Mouse (Mus musculus) midbrain, embryonic 10.5 days (tissue): Measurements from ENCODE around the gene Ikzf3. TPM values are rescaled to one million over a fixed set of nuclear protein-coding genes. Genes with fewer than 3 reads are reported as not detected.

ENCODE experiments used
- DNase-seq: peaks from one replicate; pipeline ENCODE4 v3.0.0-alpha.2; 2017; ENCODE audit warnings: low spot score
- H3K27ac ChIP-seq: fragments of 300-500 bp; sonication (generic); replicated peaks from 2 replicates; pipeline ENCODE4 v1.5.1; 2016; ENCODE audit warnings: mild to moderate bottlenecking
- H3K27me3 ChIP-seq: fragments of 300-500 bp; sonication (generic); 2 replicates; pipeline ENCODE4 v1.6.1; 2016; ENCODE audit warnings: low read depth, mild to moderate bottlenecking; ENCODE audit not compliant: poor library complexity, severe bottlenecking
- H3K36me3 ChIP-seq: fragments of 300-500 bp; sonication (generic); 2 replicates; pipeline ENCODE4 v1.6.1; 2016; ENCODE audit warnings: mild to moderate bottlenecking, moderate library complexity
- H3K4me1 ChIP-seq: fragments of 300-500 bp; sonication (generic); 2 replicates; pipeline ENCODE4 v1.6.1; 2016
- H3K4me3 ChIP-seq: fragments of 300-500 bp; sonication (generic); 2 replicates; pipeline ENCODE4 v1.5.1; 2016; ENCODE audit warnings: mild to moderate bottlenecking, moderate library complexity
- H3K9me3 ChIP-seq: fragments of 300-500 bp; sonication (generic); replicated peaks from 2 replicates; pipeline ENCODE4 v1.6.1; 2016; ENCODE audit warnings: mild to moderate bottlenecking
- WGBS: fragments of 180-500 bp; shearing (Covaris S2); methylation state at CpG from one replicate; pipeline ENCODE4 v1.1.7; 2016; 5-methylcytosine and 5-hydroxymethylcytosine counted together
- polyA plus RNA-seq: library from polyadenylated mRNA; unstranded; fragments of >200 nt; fragmentation: Nextera tagmentation; extraction: Ambion mirVana; gene quantifications from 2 replicates; pipeline ENCODE4 v1.2.1, GENCODE M21; 2016

Gene Ikzf3
- polyA plus RNA-seq, 1 experiment from 2014 or later: 0.06 TPM

GRCm38 (mm10) chr11:98583571-98583970, 37.7 kb upstream of the Ikzf3 start:
- Histone ChIP-seq H3K27ac (0 out of 2 replicates have a peak overlapping the region, but pooled peaks have one; percentile 14), H3K4me3 (no peak overlapping the region), H3K27me3 (no peaks in the 10 kb centered on the region), H3K9me3 (no peaks in the 10 kb centered on the region), H3K36me3 (peaks cover 46% of the 10 kb centered on the region), H3K4me1 (peaks cover 54% of the 10 kb centered on the region)
- no peak for DNase-seq
- WGBS: 33% methylated on average over 3 of the region's 3 CpGs

GRCm38 (mm10) chr11:98583265-98583552, 37.4 kb upstream of the Ikzf3 start:
- H3K27ac ChIP-seq: 0 out of 2 replicates have a peak overlapping the region, but pooled peaks have one; percentile 14
- no peaks in the 10 kb centered on the region for H3K9me3 ChIP-seq
- H3K4me1 ChIP-seq: peaks cover 51% of the 10 kb centered on the region
- no peaks in the 10 kb centered on the region for H3K27me3 ChIP-seq
- H3K4me3 ChIP-seq: no peak overlapping the region
- DNase-seq: no peak
- H3K36me3 ChIP-seq: peaks cover 46% of the 10 kb centered on the region
- 88% methylated on average over 3 of the region's 3 CpGs for WGBS

DNA sequence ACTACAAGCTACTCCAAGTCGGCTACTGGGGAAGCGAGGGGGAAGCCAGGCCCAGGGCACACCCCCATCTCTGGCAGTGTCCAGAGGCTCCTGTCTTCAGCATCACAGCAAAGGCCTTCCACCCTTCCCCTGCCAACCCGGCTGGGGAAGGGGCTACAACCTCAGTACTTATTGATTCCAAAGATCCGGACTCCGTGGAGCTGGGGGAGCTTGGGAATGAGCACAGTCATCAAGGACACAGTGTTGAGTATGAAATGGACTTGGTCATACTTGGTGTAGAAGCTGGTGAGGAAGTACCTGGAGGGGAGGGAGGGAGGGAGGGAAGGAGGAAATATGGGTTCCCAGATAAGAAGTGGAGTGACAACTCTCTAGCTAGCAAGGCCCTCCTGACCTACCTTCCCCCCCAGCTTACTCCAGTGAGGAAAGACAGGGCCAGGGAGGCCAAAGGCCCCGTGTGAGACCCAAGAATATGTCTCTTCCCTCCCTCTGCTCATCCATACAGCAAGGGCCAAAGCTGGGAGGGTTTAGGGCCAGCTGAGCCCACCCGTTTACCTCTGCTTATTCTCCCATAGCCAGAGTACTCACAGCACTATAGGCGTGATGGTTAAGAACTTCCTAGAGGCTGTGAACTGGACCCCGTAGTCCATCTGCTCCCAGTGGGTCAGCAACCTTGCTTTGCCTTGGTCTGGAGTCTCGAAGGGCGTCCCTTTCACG, 36.9 kb upstream of the Ikzf3 start:
- H3K36me3 ChIP-seq: peaks cover 46% of the 10 kb centered on the region
- H3K4me1 ChIP-seq: peaks cover 46% of the 10 kb centered on the region
- H3K9me3 ChIP-seq: no peaks in the 10 kb centered on the region
- H3K27ac ChIP-seq: peak overlapping the region; percentile 52; the same call in 1 of the 2 replicates
- H3K4me3 ChIP-seq: no peak overlapping the region
- no peaks in the 10 kb centered on the region for H3K27me3 ChIP-seq
- 90% methylated on average over 12 of the region's 12 CpGs for whole genome bisulfite sequencing
- DNase-seq: no peak

- Histone ChIP-seq H3K4me1 (peaks cover 40% of the 10 kb centered on the region), H3K4me3 (0 out of 2 replicates have a peak overlapping the region, but pooled peaks have one; percentile 10), H3K36me3 (peaks cover 46% of the 10 kb centered on the region), H3K9me3 (no peaks in the 10 kb centered on the region), H3K27me3 (no peaks in the 10 kb centered on the region), H3K27ac (peak overlapping the region; percentile 52; the same call in 1 of the 2 replicates)
- no peak for DNase-seq
- 77% methylated on average over 8 of the region's 8 CpGs for WGBS
Measured at GRCm38 (mm10) chr11:98582030-98582388, 36.2 kb upstream of the Ikzf3 start.

DNA sequence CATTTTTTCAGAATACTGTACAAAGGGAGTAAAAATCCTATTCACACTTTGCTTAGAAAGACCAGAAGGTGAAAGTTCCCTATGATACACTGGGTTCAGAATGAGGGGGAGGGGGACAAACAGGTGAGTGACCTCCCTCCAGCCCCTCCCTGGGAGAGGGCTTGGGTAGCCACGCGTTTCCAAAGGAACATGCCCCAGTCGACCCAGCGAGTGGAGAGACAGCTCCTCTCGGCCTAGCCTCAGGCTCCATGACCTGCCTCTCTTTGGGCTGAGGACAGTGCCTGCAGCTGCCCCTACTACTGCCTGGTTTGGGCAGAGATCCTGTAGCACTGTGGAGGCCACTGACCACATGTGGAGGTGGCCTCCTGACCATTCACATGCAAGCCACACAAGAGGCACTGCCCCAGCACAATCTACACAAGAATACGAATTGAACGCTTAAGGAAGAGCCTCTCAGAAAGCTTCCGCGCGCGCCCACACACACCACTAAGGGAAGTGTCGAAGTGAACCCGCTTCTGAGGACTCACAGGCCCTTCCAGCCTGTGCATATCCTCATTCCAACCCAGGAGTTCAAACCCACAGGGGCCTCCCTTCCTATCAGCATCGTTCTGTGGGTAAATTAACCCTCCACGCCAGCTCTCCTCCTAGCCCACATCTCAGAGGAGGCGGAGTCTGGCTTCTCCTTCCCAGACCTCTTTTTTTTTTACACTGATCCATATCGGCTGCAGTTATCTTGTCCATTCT, 35.6 kb upstream of the Ikzf3 start:
- no peak for DNase-seq
- Histone ChIP-seq H3K36me3 (peaks cover 46% of the 10 kb centered on the region), H3K9me3 (no peaks in the 10 kb centered on the region), H3K27me3 (no peaks in the 10 kb centered on the region), H3K27ac (peak overlapping the region; percentile 42; the same call in 1 of the 2 replicates), H3K4me1 (peaks cover 38% of the 10 kb centered on the region), H3K4me3 (no peak overlapping the region)
- 67% methylated on average over 17 of the region's 17 CpGs for WGBS

DNA sequence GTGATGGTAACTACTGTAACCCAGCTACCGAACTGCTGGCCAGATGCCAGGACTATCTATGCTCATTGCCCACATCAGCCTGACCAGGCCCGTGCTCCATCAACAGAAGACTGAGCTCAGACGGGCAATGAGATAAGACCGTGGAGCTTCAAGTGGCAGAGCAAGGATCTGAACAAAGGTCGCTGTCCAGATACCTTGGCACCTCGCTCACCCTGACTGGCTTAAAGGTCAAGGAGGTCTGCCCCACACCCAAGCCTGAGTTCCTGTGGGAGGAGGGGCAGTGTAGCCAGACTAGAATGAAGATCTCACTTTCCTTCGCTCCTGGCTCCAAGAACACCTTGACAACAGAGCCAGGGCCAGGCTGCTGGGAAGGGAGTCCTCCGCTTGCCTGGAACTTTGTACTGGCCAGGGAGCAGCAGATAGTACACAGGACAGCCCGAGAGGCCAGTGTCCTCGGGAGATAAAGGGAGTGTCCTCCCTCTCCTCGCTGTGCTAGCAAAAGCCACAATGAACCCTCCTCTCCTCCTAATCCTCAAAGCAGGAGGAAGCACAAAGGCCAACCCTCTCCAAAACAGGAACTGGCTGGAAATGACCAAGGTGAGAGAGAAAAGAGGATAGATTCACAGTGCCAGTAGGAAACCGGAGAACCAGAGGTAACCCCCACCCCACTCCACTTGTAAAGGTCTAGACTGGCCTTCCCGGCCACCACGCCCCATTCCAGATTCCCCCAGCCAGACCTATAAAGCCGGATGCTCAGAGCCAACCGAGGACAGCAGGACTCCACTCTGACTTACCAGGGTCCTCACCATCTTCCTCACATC, 34.7 kb upstream of the Ikzf3 start:
- Histone ChIP-seq H3K4me1 (peaks cover 29% of the 10 kb centered on the region), H3K27ac (peak overlapping the region; percentile 42; the same call in 1 of the 2 replicates), H3K27me3 (no peaks in the 10 kb centered on the region), H3K36me3 (peaks cover 46% of the 10 kb centered on the region), H3K4me3 (no peak overlapping the region), H3K9me3 (no peaks in the 10 kb centered on the region)
- DNase-seq: no peak
- whole genome bisulfite sequencing: 68% methylated on average over 16 of the region's 16 CpGs

DNA sequence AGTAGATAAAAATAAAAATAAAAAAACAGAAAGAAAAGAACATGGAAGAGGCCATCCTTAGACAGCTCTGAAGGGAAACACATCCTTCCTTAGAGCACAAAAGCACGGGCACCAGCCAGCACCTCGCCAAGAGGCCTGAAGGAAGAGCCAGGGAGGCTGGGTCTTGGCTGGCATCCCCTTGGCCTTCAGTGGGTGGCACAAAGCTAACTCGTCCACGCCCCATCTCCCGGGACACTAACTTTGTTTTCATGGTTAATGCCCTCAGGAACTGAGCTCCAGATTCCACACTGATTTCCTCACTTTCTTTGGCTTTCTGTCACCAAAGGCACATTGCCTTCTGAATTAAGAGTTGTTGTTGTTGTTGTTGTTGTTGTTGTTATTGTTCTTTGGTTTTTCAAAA, 31.9 kb upstream of the Ikzf3 start:
- Histone ChIP-seq H3K27ac (no peak overlapping the region), H3K9me3 (no peaks in the 10 kb centered on the region), H3K36me3 (peaks cover 31% of the 10 kb centered on the region), H3K4me1 (peaks cover 14% of the 10 kb centered on the region), H3K4me3 (no peak overlapping the region), H3K27me3 (no peaks in the 10 kb centered on the region)
- 86% methylated on average over 5 of the region's 5 CpGs for WGBS
- no peak for DNase-seq

DNA sequence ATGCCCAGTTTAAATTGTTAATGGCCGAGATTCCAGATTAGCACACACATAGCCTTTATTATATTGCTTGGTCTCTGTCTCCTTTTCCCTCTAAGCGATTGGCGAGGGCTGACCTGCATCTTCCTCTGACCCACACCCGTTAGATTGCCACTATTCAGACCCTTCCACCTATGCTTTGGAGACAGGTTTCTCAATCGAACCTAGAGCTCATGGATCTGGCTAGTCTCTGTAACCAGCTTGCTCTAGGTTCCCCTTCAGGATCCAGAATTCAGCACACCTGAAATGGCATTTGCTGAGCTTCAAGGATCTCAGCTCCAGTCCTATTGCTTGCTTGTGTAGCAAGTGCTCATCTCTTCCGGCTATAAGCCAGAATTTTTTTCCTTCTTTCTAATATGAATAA, 23.6 kb upstream of the Ikzf3 start:
- Histone ChIP-seq H3K36me3 (no peaks in the 10 kb centered on the region), H3K27ac (no peak overlapping the region), H3K4me1 (no peaks in the 10 kb centered on the region), H3K27me3 (no peaks in the 10 kb centered on the region), H3K4me3 (no peak overlapping the region), H3K9me3 (no peaks in the 10 kb centered on the region)
- no peak for DNase-seq
- WGBS: 82% methylated on average over 6 of the region's 6 CpGs

GRCm38 (mm10) chr11:98568326-98568725, 22.5 kb upstream of the Ikzf3 start:
- no peak for DNase-seq
- Histone ChIP-seq H3K36me3 (no peaks in the 10 kb centered on the region), H3K27ac (no peak overlapping the region), H3K4me1 (peaks cover 6% of the 10 kb centered on the region; the same call in 1 of the 2 replicates), H3K9me3 (no peaks in the 10 kb centered on the region), H3K27me3 (no peaks in the 10 kb centered on the region), H3K4me3 (no peak overlapping the region)
- WGBS: 91% methylated on average over 8 of the region's 8 CpGs

GRCm38 (mm10) chr11:98563921-98564414, 18.1 kb upstream of the Ikzf3 start:
- no peak overlapping the region for H3K27ac ChIP-seq
- 77% methylated on average over 13 of the region's 13 CpGs for WGBS
- H3K9me3 ChIP-seq: no peaks in the 10 kb centered on the region
- H3K27me3 ChIP-seq: 0 out of 2 replicates have a peak, but pooled peaks cover 4% of the 10 kb centered on the region
- H3K4me1 ChIP-seq: peaks cover 8% of the 10 kb centered on the region; the same call in 1 of the 2 replicates
- no peaks in the 10 kb centered on the region for H3K36me3 ChIP-seq
- H3K4me3 ChIP-seq: no peak overlapping the region
- DNase-seq: no peak

- no peaks in the 10 kb centered on the region for H3K36me3 ChIP-seq
- DNase-seq: no peak
- H3K4me1 ChIP-seq: peaks cover 8% of the 10 kb centered on the region; the same call in 1 of the 2 replicates
- 0 out of 2 replicates have a peak, but pooled peaks cover 4% of the 10 kb centered on the region for H3K27me3 ChIP-seq
- no peaks in the 10 kb centered on the region for H3K9me3 ChIP-seq
- 91% methylated on average over 3 of the region's 3 CpGs for WGBS
- no peak overlapping the region for H3K27ac ChIP-seq
- no peak overlapping the region for H3K4me3 ChIP-seq
Measured at GRCm38 (mm10) chr11:98563025-98563424, 17.2 kb upstream of the Ikzf3 start.

- peaks cover 8% of the 10 kb centered on the region; the same call in 1 of the 2 replicates for H3K4me1 ChIP-seq
- H3K36me3 ChIP-seq: no peaks in the 10 kb centered on the region
- 57% methylated on average over 7 of the region's 7 CpGs for WGBS
- H3K4me3 ChIP-seq: no peak overlapping the region
- H3K27ac ChIP-seq: no peak overlapping the region
- no peak for DNase-seq
- H3K27me3 ChIP-seq: 0 out of 2 replicates have a peak, but pooled peaks cover 4% of the 10 kb centered on the region
- no peaks in the 10 kb centered on the region for H3K9me3 ChIP-seq
Measured at GRCm38 (mm10) chr11:98560942-98561341, 15.1 kb upstream of the Ikzf3 start.
